Mouse (Mus musculus) bone marrow, adult 2 months (tissue): ENCODE data around the gene L3mbtl4. TPM values are rescaled to one million over a fixed set of nuclear protein-coding genes. Genes with fewer than 3 reads are reported as not detected.
"Not testable (repeated sequence)": the region's sequence is repeated elsewhere in the genome, so short reads cannot be mapped to it uniquely, and the experiment has no call there.

Experiments used
- H3K27ac ChIP-seq: fragments of 200-500 bp; 2 replicates; pipeline ENCODE4 v1.5.1; 2012; ENCODE audit warnings: low read depth, mild to moderate bottlenecking, control low read depth, inconsistent platforms, low read length; ENCODE audit not compliant: control insufficient read depth, poor library complexity, insufficient read depth
- H3K4me1 ChIP-seq: fragments of 200-500 bp; 2 replicates; pipeline ENCODE4 v1.6.1; 2011; ENCODE audit warnings: low read length; ENCODE audit not compliant: control insufficient read depth, insufficient read depth
- H3K4me3 ChIP-seq: fragments of 200-500 bp; replicated peaks from 2 replicates; pipeline ENCODE3; 2011; ENCODE audit warnings: mild to moderate bottlenecking, low read depth, low read length, control low read depth; ENCODE audit not compliant: control insufficient read depth
- CTCF ChIP-seq: fragments of 200-500 bp; IDR thresholded peaks from 2 replicates; pipeline ENCODE4 v1.5.1; 2011; ENCODE audit warnings: low read length, control low read depth; ENCODE audit not compliant: control insufficient read depth, insufficient read depth
- POLR2A ChIP-seq: fragments of 200-500 bp; IDR thresholded peaks from 2 replicates; pipeline ENCODE4 v1.6.1; 2011; ENCODE audit warnings: low read depth, mild to moderate bottlenecking, control low read depth, low read length, borderline replicate concordance; ENCODE audit not compliant: control insufficient read depth
- WGBS: fragments of 180-500 bp; shearing (Covaris S2); methylation state at CpG from one replicate; pipeline ENCODE4 v1.1.7; 2018; 5-methylcytosine and 5-hydroxymethylcytosine counted together
- polyA plus RNA-seq: library from polyadenylated mRNA; stranded (reverse); fragments of >200 nt; gene quantifications from 2 replicates; pipeline ENCODE4 v1.2.4, GENCODE M21; 2011; ENCODE audit warnings: low replicate concordance; ENCODE audit not compliant: missing spikeins, insufficient read depth, insufficient read length

The L3mbtl4 gene
- polyA plus RNA-seq, 1 experiment, result not detected

DNA sequence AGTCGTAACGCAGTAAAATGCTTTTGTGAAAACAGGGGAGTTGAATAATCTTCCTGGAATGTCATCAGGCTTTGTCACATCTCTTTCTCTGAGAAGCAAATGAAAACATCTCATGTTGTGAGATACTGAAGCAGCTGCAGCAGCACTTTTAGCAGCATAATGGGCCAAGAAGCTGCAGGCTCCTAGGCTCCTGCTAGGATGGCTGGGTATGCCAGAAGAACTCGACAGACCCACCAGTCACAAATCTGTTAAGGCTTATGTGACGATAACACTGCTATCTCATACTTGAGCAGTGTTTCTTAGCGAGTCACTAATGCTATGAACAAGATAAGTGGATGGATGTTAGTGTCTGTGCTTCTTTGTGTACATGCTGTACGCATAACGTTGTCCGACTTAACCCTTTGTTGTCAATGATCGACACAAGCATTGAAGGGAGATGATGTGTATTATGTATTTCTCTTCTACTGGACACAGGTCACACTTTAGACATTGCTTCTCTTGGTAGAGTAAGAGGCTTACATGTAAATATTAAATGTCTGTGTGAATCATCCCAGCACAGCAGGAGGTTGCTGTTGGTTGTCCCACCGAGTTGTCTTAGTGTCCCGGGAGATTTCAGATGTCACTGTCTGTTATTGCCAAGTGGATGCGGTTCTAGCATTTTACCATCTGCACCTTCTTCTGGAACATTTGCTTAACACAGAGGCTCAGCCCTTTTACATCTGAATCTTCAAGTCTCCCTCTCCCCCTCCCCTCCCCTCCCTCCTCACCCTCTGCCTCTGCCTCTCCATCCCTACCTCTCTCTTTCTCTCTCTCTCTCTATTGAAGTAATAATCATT, 149.3 kb downstream of the L3mbtl4 start:
- H3K4me3 ChIP-seq, result no peak overlapping the region
- no peak overlapping the region for H3K27ac ChIP-seq
- no peaks in the 10 kb centered on the region for H3K4me1 ChIP-seq
- WGBS, result 80% methylated on average over 12 of the region's 12 CpGs
- no peak for TF ChIP-seq CTCF
- no peak for TF ChIP-seq POLR2A

DNA sequence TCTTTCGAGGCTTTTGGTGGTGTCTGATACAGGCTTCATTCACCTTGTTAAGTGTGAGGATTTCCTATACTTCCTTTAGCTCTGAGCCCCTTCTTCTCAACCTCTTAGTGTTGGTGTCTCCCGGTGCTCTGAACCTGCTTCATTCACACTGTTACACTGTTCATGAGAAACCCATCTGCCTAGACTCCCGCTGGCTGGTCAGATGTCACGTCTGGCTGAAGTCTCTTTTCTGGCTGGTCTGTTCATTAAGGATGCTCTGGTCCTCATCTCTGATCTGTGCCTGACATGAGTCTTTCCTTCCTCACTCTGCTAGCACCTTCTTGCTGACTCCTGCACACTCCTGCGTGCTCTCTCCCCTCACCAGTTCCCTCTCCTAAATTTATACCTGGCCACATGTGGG, 160.0 kb downstream of the L3mbtl4 start:
- no peak for TF ChIP-seq CTCF

DNA sequence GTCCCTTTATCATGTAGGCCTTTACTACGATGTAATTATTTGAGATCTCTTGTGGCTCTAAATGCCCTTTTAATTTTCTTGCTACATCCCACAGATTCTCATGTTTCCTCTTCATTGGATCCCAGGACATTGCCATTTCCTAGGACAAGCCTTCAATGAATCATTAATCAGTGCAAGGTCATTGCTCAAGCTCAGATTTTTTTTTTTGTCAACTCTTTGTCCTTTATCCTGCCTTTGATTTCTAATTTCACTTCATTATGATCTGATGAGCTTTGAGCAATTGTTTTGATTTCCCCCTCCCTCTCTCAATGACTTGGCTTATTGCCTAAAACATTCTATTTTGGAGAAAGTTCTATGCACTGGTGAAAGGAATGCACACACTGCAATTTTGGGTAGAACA, 177.3 kb downstream of the L3mbtl4 start:
- no peak overlapping the region for H3K4me3 ChIP-seq
- TF ChIP-seq CTCF (no peak), POLR2A (no peak)
- WGBS, result 84% methylated on average over 1 of the region's 1 CpGs

More for the DNA sequence above, 160.0 kb downstream of the L3mbtl4 start:
- 56% methylated on average over 5 of the region's 5 CpGs for WGBS
- no peak overlapping the region for H3K27ac ChIP-seq
- H3K4me1 ChIP-seq, result no peaks in the 10 kb centered on the region
- H3K4me3 ChIP-seq, result no peak overlapping the region

DNA sequence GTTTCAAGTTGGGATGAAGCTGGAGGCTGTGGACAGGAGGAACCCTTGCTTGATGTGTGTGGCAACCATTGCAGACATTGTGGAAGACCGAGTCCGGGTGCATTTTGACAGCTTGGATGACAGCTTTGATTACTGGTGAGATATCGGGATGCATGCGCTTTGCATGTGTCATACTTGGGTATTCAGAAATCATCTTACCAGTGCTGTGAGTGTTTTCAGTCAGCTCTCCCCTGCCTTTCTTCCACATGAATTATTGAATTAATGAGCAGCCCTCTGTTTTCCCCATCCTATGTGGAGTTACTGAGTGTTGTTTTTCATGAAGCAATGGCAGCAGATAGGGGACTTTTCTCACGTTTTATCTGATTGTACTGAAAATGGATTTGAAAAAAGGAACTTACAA, 187.9 kb downstream of the L3mbtl4 start:
- WGBS, result 79% methylated on average over 5 of the region's 5 CpGs
- no peaks in the 10 kb centered on the region for H3K4me1 ChIP-seq
- TF ChIP-seq POLR2A (no peak), CTCF (no peak)
- H3K4me3 ChIP-seq, result no peak overlapping the region
- no peak overlapping the region for H3K27ac ChIP-seq

More for the DNA sequence above, 177.3 kb downstream of the L3mbtl4 start:
- Histone ChIP-seq H3K4me1 (no peaks in the 10 kb centered on the region), H3K27ac (no peak overlapping the region)

DNA sequence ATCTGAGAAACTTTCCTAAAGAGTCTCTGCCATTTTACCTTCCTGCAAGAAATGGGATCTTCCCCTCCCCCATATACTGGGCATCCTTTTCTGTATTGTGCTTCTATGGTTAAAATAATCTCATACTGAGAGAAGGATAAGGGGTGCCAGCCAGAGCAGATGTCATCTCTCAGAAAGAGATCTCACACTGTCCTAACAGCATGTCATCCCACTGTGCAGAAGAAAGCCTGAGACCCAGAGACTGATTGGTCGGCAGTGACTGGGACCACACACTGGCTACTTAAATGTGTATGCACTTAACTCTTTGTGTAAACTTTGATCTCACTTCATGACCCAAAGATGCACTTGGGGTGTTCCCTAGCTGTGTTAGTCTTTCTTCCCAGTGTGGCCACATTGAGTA, 193.7 kb downstream of the L3mbtl4 start:
- WGBS, result 68% methylated on average over 1 of the region's 1 CpGs
- Histone ChIP-seq H3K4me1 (no peaks in the 10 kb centered on the region), H3K4me3 (no peak overlapping the region), H3K27ac (no peak overlapping the region)
- no peak for TF ChIP-seq CTCF
- TF ChIP-seq POLR2A, result no peak

DNA sequence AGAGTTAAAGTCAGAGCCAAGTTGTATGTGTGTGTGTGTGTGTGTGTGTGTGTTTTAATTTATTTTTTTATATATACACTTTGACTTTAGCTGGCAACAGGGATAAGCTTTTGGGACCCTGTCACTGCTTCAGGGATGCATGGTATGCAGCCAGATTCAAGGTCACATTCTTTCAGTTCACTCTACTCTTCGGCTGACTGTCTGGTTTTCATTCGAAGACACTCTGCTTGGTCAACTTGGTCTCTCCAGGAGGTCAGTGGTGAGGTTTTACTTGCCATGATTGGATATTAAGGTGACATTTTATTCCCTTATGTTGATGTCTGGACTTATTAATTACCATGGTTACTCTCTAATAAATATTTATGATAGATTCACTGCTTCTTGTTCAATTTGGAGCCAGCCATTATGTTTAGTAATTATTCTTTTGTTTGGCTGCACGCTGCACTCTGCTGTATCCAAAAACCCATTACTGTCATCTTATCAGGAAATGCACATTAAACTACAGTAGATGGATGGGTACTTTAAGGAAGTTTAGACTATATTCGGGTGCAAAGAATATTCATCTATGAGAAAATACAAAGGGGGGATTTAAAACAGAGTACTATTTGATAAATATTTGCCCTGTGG, 216.6 kb downstream of the L3mbtl4 start:
- WGBS, result 67% methylated on average over 4 of the region's 4 CpGs
- Histone ChIP-seq H3K27ac (no peak overlapping the region), H3K4me3 (no peak overlapping the region), H3K4me1 (no peaks in the 10 kb centered on the region)
- TF ChIP-seq POLR2A (no peak), CTCF (no peak)

DNA sequence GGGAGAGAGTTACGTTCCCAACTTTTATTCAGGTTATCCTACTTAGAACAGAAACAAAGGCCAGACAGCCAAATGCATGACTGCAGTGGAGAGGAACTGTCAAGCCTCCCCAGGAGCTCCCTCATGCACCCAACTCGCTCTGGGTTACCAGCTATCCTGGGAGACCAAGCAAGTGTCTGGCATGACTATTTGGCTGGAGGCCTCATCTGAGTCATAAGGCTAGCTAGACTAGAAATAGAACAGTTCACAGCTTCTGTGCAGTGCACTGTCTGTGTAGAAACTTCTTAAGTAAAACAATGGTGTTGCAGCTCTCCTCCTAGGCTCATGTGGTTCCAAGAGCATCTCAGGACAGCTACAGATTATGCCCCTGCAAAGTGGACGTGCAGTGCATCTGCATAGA, 218.6 kb downstream of the L3mbtl4 start:
- 71% methylated on average over 3 of the region's 3 CpGs for WGBS
- H3K4me3 ChIP-seq, result no peak overlapping the region
- TF ChIP-seq CTCF (no peak), POLR2A (no peak)

DNA sequence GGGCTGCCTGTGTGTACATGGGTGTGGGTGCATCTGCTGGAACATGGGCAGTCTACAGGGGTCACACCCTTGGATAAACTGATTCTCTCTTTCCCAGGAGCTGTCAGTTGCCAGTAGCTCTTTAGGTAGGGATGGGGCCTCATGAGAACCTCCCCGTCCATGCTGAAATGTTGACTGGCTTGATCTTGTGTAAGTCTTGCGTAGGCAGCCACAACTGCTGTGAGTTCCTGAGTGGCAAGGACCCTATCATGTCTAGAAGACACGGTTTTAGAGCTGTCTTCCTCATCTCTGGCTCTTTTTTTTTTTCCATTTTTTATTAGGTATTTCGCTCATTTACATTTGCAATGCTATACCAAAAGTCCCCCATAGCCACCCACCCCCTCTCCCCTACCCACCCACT, 229.4 kb downstream of the L3mbtl4 start:
- 84% methylated on average over 2 of the region's 4 CpGs for WGBS
- not testable (repeated sequence) for H3K4me1 ChIP-seq, H3K4me3 ChIP-seq

More for the DNA sequence above, 218.6 kb downstream of the L3mbtl4 start:
- Histone ChIP-seq H3K27ac (no peak overlapping the region), H3K4me1 (no peaks in the 10 kb centered on the region)

More for the DNA sequence above, 229.4 kb downstream of the L3mbtl4 start:
- not testable (repeated sequence) for H3K27ac ChIP-seq
